Mouse (Mus musculus): ENCODE results near the gene Gm44973. TPM values are rescaled to one million over a fixed set of nuclear protein-coding genes. Genes with fewer than 3 reads are reported as not detected.
"Not testable (repeated sequence)": the region's sequence is repeated elsewhere in the genome, so short reads cannot be mapped to it uniquely, and the experiment has no call there.

Gm44973 gene
- total RNA-seq, 2 experiments from 2014 or later, result not detected

- no peak for DNase-seq
Measured at GRCm38 (mm10) chr7:5016920-5017319, 1.6 kb downstream of the Gm44973 start.

GRCm38 (mm10) chr7:5017352-5017751, 2.1 kb downstream of the Gm44973 start:
- DNase-seq, result peak; percentile 49

GRCm38 (mm10) chr7:5017931-5018330, 2.6 kb downstream of the Gm44973 start:
- no peak for DNase-seq

GRCm38 (mm10) chr7:5019576-5019975, 4.3 kb downstream of the Gm44973 start:
- DNase-seq, result not testable (repeated sequence)

GRCm38 (mm10) chr7:5020000-5020681, 4.8 kb downstream of the Gm44973 start, which contains the start of the genes Zfp865 and Ccdc106:
Zfp865 (plus strand) TSS chr7:5020376.
Ccdc106 (plus strand) TSS chr7:5020553.
- peak; percentile 99 for DNase-seq

- DNase-seq, result no peak
Measured at GRCm38 (mm10) chr7:5020685-5021084, 5.4 kb downstream of the Gm44973 start.

- DNase-seq, result no peak
Measured at GRCm38 (mm10) chr7:5021197-5021596, 5.9 kb downstream of the Gm44973 start.

- no peak for DNase-seq
Measured at GRCm38 (mm10) chr7:5029543-5029942, 14.2 kb downstream of the Gm44973 start.

- no peak for DNase-seq
Measured at GRCm38 (mm10) chr7:5029946-5030345, 14.7 kb downstream of the Gm44973 start.

GRCm38 (mm10) chr7:5030554-5031275, 15.4 kb downstream of the Gm44973 start:
- peak; percentile 16 for DNase-seq

- DNase-seq, result no peak
Measured at GRCm38 (mm10) chr7:5031496-5031895, 16.2 kb downstream of the Gm44973 start.

- DNase-seq, result no peak
Measured at GRCm38 (mm10) chr7:5033818-5034217, 18.5 kb downstream of the Gm44973 start, which contains the start of gene 4632433K11Rik. 4632433K11Rik (plus strand) TSS chr7:5034118.

- DNase-seq, result no peak
Measured at GRCm38 (mm10) chr7:5035628-5036027, 20.3 kb downstream of the Gm44973 start.

- DNase-seq, result no peak
Measured at GRCm38 (mm10) chr7:5036136-5036535, 20.8 kb downstream of the Gm44973 start.

- no peak for DNase-seq
Measured at GRCm38 (mm10) chr7:5037026-5037425, 21.7 kb downstream of the Gm44973 start.

- no peak for DNase-seq
Measured at GRCm38 (mm10) chr7:5037467-5037866, 22.2 kb downstream of the Gm44973 start.

GRCm38 (mm10) chr7:5038109-5038732, 22.9 kb downstream of the Gm44973 start, which contains the start of gene Zfp784:
Zfp784 (minus strand) TSS chr7:5038446.
- peak; percentile 95 for DNase-seq

GRCm38 (mm10) chr7:5038940-5039339, 23.6 kb downstream of the Gm44973 start:
- DNase-seq, result no peak

GRCm38 (mm10) chr7:5044981-5045380, 29.7 kb downstream of the Gm44973 start:
- no peak for DNase-seq

- DNase-seq, result no peak
Measured at GRCm38 (mm10) chr7:5046112-5046511, 30.8 kb downstream of the Gm44973 start.

- DNase-seq, result no peak
Measured at GRCm38 (mm10) chr7:5047313-5047712, 32.0 kb downstream of the Gm44973 start.

- peak; percentile 85 for DNase-seq
Measured at GRCm38 (mm10) chr7:5051193-5052192, 36.2 kb downstream of the Gm44973 start, which contains the start of gene Zfp580. Zfp580 (plus strand) TSS chr7:5051538.

Measured in heart, postnatal 4 days (tissue).